Mouse (Mus musculus) brain, adult 2 months (tissue): ENCODE measurements at regions not wholly inside any gene's neighbourhood (a gene's known extent, or its start where the extent isn't known, plus 50 kb on each side); places are given as distances from the start of the nearest gene placed in this dataset.
A peak's percentile ranks its signal among the peaks of the same experiment; 100 is the strongest.

ENCODE experiments used
- DNase-seq: peaks from one replicate; pipeline ENCODE4 v3.0.0; 2011; ENCODE audit warnings: low read depth, low spot score

DNA sequence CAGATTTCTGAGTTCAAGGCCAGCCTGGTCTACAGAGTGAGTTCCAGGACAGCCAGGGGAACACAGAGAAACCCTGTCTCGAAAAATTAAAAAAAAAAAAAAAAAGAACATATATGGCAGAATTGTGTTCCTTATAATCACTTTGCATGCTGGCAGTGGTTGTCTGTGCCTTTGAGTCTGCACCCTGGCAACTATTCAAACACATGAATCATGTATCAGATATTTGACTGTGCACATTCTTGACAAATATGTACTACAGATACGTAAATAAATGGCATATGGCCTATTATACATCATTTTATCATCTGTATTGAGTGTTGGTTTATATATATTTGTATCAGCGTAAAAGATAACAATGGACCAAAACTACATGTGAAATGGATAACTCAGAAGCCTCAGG lies 246.7 kb upstream of the N4bp1 start:
- DNase-seq = no peak

DNA sequence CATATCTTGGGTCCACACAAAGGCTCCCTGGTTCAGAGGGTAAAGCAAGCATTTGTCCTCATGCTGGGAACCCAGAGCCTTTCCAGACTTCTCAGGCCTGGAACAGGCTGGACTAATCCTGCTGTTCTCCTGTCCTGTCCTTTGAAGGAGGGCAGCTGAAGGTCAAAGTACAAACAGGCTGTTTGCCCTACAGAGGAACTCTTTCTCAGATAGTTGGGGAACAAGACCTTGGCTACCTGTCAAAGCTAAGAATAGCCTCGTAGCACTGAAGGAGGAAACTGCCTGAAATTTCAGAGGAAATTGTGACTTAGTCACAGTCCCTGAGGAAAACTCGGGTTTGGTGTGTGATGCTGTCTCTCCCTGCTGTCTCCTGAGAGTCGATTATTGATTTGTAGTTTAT lies 245.6 kb upstream of the N4bp1 start:
- peak; percentile 11 for DNase-seq

DNA sequence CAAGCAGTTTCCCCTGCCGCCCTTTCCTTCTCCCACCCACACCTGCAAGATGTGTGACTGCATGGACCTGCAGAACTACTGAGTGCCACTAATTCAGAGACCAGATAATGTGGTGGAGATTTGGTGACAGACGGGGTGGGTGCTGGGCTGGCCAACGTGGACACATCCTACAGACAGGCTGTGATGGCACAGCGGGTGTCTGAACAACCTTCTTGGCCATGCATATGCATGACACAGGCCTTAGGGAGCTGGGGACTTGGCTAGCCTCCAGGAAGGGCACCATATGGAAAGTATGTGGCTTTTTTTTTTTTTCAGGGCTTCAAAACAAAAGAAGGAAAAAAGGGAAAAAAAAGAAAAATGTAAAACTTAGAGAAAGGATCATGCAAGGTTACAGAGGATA lies 243.5 kb upstream of the N4bp1 start:
- DNase-seq = peak; percentile 94

DNA sequence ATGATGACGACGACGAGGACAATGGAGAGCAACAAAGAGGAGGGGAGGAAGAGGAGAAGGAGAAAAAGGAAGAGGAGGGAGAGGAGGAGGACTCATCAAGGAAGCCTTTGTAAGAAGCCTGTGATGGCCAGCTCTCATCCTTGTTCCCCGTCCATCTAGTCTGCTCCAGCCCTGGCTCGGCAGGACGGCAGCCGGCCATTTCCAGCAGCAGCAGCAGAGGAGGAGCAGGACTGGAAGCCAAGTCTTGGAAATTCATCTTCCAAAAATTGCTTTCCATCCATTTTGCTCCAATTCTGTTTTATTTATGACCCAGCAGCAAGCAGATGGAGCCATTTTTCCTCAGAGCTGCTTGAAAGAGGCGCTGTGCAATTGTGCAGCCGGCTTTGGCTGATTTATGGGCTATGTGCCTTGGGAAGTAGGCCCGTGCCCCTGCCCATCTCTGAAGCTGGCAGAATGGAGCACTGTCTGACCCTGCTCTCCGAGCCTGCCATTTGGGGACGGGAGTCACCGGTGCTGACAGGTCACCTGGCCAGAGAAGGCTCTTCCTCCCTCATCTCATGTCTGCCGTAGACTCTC lies 231.2 kb upstream of the N4bp1 start:
- DNase-seq = peak; percentile 56

DNA sequence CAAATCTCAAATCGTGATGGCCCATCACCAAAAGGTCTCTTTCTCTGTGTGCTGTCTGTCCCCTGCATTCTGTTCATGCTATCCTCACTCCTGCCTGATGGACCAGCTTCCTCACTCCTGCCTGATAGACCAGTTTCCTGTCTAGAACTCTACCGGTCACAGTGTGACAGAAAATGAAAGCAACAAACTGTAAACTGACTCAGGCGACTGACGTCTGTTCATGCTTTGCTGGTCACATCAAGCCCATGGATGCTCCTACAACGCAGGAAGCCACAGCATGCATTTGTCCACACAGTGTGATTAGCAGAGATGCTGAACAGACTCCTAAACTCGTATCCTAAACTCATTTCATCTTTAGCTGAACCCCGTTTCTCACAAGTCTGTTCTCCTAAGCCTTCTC lies 227.3 kb upstream of the N4bp1 start:
- DNase-seq = no peak

DNA sequence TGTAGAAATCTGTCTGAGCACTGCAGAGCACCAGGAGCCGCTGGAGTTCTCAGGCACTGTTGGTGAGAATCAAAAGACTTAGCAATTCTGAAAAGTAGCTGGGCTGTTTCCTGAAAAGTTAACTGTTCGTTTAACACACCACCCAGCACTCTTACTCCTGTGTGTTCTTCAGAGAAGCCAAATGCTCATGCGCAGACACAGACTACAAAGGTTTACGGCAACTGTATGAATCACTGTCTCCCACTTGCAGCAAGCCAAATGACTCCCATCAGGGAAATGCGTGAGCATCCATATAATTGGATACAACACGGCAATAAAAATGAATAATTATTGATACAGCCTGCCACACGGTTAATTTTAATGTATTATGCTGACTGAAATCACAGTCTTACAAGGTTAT lies 220.0 kb upstream of the N4bp1 start:
- peak; percentile 78 for DNase-seq

DNA sequence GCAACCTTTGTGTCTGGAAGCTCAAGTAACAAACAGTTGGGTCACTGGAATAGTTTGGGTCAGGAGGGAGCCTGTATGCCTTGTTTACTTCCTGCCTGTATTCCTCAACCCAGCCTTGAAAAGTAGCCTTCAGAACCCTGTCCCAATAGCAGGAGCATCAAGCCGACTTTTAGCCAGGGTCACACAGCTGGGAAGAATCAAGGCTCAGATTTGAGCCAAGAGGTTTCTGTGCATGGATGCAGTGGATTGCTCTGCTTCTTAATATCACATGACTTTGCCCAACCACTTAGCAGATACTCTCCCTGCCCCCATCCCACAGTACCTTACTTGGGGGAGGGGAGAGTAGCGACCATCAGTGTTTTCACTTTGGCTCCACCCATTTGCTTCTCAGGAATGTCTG lies 210.2 kb upstream of the N4bp1 start:
- no peak for DNase-seq

DNA sequence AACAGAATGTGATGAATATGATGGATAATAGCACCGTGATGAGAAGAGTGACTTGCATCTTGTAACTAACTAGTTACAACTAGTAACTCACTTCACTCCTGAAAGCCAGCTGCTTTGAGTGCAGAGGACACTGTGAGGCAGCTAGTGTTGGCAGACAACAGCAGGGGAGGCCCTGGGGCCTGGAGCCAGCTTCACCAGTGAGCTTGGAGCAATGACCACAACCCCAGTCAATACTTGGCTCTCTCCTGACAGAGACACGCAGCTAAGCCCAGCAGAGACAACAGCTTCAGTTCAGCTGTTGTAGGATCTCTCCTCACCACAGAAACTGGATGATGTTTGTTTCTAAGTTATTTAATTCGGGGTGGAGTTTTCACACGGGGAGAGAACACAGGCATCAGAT lies 209.6 kb upstream of the N4bp1 start:
- DNase-seq = no peak

DNA sequence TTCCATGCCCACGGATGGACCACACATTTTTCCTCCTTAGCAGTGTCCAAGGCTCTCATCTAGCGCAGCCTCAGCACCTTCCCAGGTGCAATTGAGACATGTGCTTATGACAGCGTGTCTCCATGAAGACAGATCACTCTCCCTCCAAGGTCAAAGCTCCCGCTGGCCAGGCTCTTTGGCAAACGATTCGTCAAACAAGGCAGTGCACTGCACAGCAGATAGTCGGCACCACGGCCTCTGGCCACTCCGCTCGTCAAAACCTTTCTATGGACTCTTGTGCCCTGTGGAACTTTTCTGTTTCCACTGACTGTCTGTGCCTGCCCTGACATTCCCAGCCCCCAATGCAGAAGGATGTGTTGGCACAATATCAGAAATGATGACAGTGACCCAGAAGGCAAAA lies 208.7 kb upstream of the N4bp1 start:
- DNase-seq = no peak

DNA sequence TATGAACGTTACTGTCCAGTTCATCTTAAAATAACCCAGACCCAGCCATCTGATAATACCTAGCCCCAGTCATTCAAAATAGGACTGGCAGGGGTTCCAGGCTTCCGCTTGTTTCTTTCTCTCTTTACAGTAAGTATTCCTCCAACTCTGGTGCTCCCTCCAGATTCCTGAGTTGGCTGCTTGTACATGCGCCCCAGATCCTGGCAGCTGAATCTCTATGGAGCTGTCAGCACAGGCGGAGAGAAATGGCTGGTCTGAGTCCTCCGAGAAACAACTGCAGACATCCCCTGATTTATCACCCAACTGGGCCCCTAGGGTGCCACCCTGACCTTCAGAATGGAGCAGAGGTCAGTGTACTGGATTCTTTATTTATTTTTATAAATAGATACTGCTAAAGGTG lies 208.0 kb upstream of the N4bp1 start:
- no peak for DNase-seq

DNA sequence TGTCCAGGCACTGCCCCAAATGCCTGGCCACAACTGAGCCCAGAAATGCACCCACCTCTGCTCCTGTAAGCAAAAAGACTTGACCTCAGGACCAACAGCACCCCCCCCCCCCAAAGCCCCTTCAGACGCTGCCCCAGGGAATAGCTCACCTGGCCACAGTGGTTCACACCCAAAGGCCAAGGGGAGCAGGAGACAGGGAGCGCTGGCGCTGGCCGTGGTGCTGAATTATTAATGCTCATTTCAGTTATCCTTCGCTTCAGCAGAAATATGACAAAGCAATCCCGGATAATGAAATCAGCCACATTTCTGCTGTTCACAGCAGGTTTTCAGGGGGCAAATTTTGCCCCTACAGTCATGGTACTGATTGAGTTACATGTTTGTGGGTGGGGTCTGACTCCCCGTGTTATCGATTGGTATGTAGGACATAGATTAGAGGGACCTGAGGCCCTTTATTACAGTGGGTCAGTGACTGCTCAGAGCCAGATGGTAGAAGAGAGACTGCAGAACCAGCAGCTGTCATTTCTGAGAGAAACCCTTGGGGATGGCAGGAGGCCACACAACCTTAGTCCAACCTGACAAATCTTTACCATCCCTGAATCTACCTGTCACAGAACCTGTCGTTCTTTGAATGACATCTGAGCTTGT lies 202.5 kb upstream of the N4bp1 start:
- peak; percentile 85 for DNase-seq

DNA sequence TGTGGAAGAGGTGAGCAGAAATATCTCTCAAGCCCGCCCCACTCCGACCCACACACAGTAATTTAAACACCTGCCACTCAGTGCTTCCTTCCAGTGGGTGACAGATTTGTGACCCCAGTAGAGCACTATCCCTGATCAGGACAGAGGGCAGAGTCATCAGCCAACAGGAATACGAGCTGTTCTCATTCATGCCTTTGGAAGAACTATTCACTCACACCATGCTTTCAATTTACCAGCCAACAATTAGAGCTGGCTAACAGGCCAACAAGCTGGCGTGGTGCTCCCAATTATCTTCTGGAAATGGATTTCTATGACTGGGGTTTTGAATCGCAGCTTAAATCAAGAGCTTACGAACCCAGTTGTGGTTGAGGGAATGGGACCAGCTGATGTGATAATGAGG lies 193.2 kb upstream of the N4bp1 start:
- peak; percentile 29 for DNase-seq

DNA sequence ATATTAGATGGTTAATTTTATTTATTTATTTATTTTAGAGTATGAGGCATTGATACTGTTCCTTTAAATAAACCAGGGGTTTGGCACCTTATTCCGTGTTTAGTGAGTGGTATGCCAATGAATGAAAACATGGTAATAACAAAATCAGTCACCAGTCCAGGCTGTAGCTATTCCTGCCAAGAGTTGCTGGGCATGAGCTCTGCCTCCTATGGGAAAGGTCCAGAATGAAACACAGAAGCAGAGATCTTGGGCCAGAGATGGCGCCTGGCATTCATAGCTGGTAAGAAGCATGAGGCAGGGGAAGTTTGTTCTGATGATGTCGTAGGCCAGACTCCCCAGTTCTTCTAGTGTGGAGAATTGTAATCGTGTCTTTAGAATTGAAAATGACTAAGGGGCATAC lies 190.9 kb upstream of the N4bp1 start:
- DNase-seq = no peak

DNA sequence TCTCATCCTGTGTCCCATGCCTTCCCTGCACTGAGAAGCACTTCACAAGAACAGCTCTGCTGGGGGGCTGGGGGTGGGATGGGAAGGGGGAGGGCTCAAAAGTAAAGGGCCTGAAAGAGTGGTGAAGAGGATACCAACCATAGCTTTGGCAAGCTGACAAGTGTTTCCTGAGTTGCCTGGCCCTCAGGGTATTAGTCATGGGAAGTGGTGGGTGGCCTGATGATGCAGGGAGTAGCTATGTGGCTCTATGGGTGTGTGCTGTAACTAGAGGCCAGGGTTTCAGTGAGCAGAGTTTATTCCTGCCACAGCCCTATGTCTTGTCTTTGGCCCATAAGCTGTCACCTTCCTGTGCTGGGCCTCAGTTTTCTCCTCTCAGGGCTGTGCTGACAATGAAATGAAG lies 186.2 kb upstream of the N4bp1 start:
- peak; percentile 73 for DNase-seq

DNA sequence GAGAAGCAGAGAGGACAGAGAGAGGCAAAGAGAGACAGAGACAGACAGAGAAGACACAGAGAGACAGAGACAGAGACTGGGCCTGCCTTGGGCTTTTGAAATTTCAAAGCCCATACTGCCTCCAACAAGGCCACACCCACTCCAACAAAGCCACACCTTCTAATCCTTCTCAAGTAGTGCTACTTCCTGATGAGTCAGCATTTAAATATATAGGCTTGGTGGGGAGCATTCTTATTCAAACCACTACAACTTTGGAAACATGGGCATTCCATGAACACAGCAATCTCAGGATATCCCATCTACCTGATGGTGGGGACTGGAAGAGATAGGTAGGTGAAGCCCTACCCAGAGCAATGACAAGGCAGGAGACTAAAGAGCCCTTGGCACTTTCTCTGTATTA lies 182.0 kb upstream of the N4bp1 start:
- no peak for DNase-seq

DNA sequence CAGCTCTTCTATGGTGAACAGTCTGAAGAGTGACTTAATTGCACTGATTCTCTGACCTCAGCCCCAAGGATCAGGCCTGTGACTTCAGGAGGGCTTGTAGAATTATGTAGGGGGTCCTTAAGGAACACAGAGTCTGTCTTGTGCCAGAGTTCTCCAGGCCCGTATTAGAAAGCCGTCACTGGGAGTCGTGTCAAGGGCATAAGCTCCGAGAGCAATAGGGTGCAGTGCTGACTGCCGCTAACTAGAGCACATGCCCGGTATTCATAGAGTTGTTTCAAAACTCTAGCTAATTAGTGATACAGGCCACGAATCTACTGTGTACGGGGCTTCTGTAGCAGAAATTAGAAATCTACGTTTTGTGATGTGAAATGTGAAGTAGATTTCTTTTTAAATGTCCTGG lies 179.7 kb upstream of the N4bp1 start:
- no peak for DNase-seq

DNA sequence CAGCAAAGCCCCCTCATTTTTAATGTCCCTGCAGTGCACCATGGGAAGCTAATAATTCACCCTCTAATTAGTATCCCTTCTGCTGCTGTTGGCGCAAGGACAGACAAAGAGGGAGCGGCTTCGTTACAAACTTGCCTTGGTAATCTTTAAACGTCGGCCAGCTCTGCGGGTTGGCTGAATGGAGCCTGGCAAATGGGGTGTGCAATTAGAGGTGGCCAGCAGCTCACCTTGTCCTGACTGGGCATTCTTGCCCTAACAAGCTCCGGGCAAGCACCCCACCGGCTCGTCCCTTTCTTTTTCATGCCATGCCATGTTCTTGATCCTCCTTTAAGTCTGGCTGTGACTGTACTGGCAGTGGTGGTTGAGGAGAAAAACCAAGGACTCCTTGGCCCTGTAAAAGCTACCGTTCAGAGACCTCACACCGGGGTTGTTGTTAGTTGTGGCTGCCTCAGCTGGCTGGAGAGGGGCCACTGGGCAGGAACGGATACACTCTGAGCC lies 179.2 kb upstream of the N4bp1 start:
- peak; percentile 47 for DNase-seq

DNA sequence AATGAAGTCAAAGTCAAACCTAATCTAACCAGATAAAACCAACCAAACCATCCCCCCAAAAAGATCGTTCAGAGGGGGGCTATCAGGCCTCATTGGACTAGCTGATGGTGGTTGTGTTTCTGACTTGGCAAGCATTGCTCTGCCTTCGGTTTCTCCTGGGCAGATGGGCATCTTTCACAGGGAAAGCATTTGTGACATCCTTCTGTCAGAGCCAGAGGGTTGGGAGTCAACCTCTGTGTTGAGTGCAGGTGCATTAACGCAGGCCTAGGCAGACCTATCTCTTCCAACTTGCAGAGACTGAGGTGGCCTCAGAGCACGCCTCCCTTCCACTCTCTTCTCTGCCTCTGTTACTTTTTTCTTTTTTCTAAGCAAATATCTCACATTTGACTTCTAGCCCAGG lies 178.5 kb upstream of the N4bp1 start:
- DNase-seq = no peak

DNA sequence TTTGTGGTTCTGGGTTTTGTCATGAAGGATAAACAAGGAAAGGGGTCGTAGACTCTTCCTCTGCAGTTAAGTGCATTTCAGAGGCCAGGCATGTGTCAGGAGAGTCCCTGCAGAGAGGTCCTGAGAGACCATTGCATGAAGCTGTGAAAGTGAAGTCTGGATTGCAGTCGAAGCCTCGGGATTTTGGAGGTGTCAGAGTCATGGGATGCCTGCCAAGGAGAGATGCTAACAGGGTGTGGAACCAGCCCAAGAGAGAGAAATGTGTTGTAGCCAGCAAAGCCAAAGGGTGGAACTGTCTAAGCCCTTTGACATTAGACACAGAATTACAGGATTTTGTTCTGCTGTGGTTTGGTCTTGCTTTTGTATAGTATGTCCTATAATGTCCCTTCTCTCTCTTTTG lies 164.7 kb upstream of the N4bp1 start:
- peak; percentile 80 for DNase-seq

DNA sequence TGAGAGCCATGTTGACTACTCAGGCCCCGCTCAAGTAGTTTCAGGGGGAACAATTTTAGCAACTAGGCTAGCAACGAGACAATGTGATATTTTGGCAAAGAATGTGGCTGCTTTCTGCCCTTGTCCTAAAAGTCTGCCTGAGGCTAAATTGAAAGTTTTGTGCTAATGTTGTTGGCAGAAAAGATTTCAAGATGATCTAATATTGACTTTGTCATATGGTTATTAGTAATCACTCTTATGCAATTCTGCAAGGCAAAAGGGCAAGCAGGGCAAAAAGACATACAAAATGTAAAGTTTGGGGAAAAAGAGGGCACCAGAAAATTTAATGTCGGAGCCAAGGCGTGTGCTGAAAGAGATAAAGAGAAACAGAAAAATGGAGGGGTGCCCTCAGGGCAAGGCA lies 164.1 kb upstream of the N4bp1 start:
- DNase-seq = no peak

DNA sequence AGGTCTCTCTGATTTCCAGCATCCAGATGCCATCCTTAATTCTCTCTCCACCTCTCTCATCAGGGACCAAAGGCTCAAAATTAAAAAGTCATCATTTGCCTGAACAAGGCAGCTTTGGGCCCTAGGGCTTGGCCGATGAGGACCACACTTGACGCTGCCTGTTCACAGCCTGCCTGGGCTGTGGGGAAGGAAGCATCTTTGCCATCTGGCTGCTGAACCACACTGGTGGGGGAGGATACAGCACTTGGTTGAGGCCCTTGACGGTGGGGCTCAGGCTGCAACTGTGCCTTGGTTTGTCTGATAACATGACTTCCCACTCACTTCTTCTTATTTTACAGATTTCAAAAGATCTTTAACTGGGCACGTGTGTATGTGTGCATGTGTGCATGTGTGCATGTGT lies 161.5 kb upstream of the N4bp1 start:
- DNase-seq = peak; percentile 9

DNA sequence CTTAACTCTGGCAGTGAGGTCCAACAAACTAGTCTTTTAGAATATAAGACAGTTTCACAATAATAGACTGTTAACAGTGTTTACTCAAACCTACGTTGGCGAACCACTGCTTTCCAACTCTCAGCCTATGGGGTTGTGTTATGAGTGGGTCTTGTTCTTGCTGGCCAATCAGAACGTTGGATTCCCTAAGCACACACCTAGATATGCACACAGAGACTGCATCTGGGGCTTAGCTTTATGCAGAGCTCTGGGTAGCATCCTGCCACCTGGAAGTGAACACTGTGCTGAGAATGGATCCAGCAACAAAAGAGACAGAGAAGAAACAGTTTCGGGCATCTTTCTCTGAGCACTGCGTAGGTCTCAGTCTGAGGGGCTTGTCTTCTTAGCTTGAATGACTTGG lies 158.0 kb upstream of the N4bp1 start:
- DNase-seq = no peak

DNA sequence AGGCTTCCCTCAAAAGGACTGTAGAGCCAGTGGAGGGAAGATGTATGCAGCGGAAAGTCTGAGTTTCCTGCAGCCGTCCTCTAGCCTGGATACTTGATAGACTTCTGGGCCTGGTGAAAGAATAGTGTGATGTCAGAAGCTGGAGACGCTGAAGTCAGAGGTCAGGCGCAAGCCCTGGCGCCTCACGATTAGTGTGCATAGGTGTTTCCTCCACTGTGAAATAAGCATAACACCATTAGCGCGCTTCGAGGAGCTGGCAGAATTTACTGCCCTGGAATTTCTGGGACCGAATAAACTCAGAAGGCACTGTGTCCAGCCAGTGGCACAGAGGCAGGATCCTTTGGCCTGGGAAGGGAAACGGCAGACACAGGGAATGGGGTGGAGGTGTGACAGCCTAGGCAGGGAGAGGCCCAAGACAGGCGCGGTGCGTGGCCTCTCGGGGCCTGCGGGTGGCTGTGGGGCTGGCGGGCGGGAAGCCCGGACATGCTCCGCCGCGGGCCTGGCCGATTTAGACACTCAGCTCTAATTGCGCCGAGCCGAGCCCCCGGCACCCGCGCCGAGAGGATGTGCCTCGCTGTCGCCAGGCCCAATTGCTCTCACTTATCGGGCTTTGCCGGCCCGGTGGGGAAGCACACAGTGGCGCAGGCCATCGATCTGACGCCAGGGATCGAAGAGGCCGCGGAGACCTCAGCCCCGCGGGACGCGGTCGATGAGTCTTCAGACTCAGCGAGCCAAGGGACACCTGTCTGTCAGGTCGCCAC lies 152.7 kb upstream of the N4bp1 start:
- peak; percentile 25 for DNase-seq
